Mouse (Mus musculus): ENCODE measurements around the gene Sergef. TPM values are rescaled to one million over a fixed set of nuclear protein-coding genes. Genes with fewer than 3 reads are reported as not detected.

Gene Sergef
- total and polyA plus RNA-seq, 2 experiments, result 4.9 to 7.5 TPM

GRCm38 (mm10) chr7:46638889-46639691 is 517 bp downstream of the Sergef start:
- WGBS, result 20% methylated on average over 32 of the region's 32 CpGs
- H3K36me3 ChIP-seq (ENCODE audit: control insufficient read depth, insufficient read depth, low read length), result no peaks in the 10 kb centered on the region
- H3K9ac ChIP-seq (ENCODE audit: low read depth, low read length), result peak overlapping the region; percentile 86
- no peaks in the 10 kb centered on the region for H3K79me2 ChIP-seq (ENCODE audit: control insufficient read depth, insufficient read depth, low read length)
- DNase-seq (ENCODE audit: extremely low read depth, low read depth, low spot score), result no peak
- H3K27me3 ChIP-seq (ENCODE audit: control insufficient read depth, insufficient read depth, low read length), result no peaks in the 10 kb centered on the region
- TF ChIP-seq CTCF (IDR thresholded peaks at IDR 0.05; ENCODE audit: low read depth, low read length) (no peak), POLR2A (IDR thresholded peaks at IDR 0.05; ENCODE audit: extremely low read depth, insufficient read depth, low read length) (no peak)
- H3K27ac ChIP-seq (replicated peaks; ENCODE audit: insufficient read depth, low read depth, low read length), result no peak overlapping the region
- H3K4me1 ChIP-seq (ENCODE audit: control insufficient read depth, insufficient read depth, low read length), result no peaks in the 10 kb centered on the region; the same call in 1 of the 2 replicates
- H3K4me3 ChIP-seq (ENCODE audit: insufficient read depth, low read depth, low read length), result peak overlapping the region; percentile 80

GRCm38 (mm10) chr7:46628375-46628975 is 11.1 kb downstream of the Sergef start:
- WGBS, result 89% methylated on average over 8 of the region's 8 CpGs
- no peaks in the 10 kb centered on the region for H3K27me3 ChIP-seq (ENCODE audit: control insufficient read depth, insufficient read depth, low read length)
- DNase-seq (ENCODE audit: extremely low read depth, low read depth, low spot score), result no peak
- no peaks in the 10 kb centered on the region for H3K79me2 ChIP-seq (ENCODE audit: control insufficient read depth, insufficient read depth, low read length)
- no peak for TF ChIP-seq CTCF (IDR thresholded peaks at IDR 0.05; ENCODE audit: low read depth, low read length)
- TF ChIP-seq POLR2A (IDR thresholded peaks at IDR 0.05; ENCODE audit: extremely low read depth, insufficient read depth, low read length), result no peak
- H3K9ac ChIP-seq (ENCODE audit: low read depth, low read length), result no peak overlapping the region
- no peak overlapping the region for H3K4me3 ChIP-seq (ENCODE audit: insufficient read depth, low read depth, low read length)
- 0 out of 2 replicates have a peak, but pooled peaks cover 2% of the 10 kb centered on the region for H3K36me3 ChIP-seq (ENCODE audit: control insufficient read depth, insufficient read depth, low read length)
- no peaks in the 10 kb centered on the region for H3K4me1 ChIP-seq (ENCODE audit: control insufficient read depth, insufficient read depth, low read length)
- H3K27ac ChIP-seq (replicated peaks; ENCODE audit: insufficient read depth, low read depth, low read length), result no peak overlapping the region

GRCm38 (mm10) chr7:46623979-46624378 is 15.6 kb downstream of the Sergef start:
- no peak for DNase-seq (ENCODE audit: extremely low read depth, low read depth, low spot score)
- Histone ChIP-seq H3K9ac (ENCODE audit: low read depth, low read length) (no peak overlapping the region), H3K27ac (replicated peaks; ENCODE audit: insufficient read depth, low read depth, low read length) (no peak overlapping the region), H3K36me3 (ENCODE audit: control insufficient read depth, insufficient read depth, low read length) (no peaks in the 10 kb centered on the region), H3K4me3 (ENCODE audit: insufficient read depth, low read depth, low read length) (no peak overlapping the region), H3K4me1 (ENCODE audit: control insufficient read depth, insufficient read depth, low read length) (no peaks in the 10 kb centered on the region), H3K27me3 (ENCODE audit: control insufficient read depth, insufficient read depth, low read length) (no peaks in the 10 kb centered on the region), H3K79me2 (ENCODE audit: control insufficient read depth, insufficient read depth, low read length) (no peaks in the 10 kb centered on the region)
- TF ChIP-seq CTCF (IDR thresholded peaks at IDR 0.05; ENCODE audit: low read depth, low read length), result no peak
- TF ChIP-seq POLR2A (IDR thresholded peaks at IDR 0.05; ENCODE audit: extremely low read depth, insufficient read depth, low read length), result no peak
- WGBS, result 88% methylated on average over 2 of the region's 3 CpGs

GRCm38 (mm10) chr7:46618416-46619110 is 21.0 kb downstream of the Sergef start:
- Histone ChIP-seq H3K27me3 (ENCODE audit: control insufficient read depth, insufficient read depth, low read length) (no peaks in the 10 kb centered on the region), H3K36me3 (ENCODE audit: control insufficient read depth, insufficient read depth, low read length) (no peaks in the 10 kb centered on the region), H3K4me3 (ENCODE audit: insufficient read depth, low read depth, low read length) (no peak overlapping the region), H3K9ac (ENCODE audit: low read depth, low read length) (no peak overlapping the region), H3K27ac (replicated peaks; ENCODE audit: insufficient read depth, low read depth, low read length) (no peak overlapping the region), H3K4me1 (ENCODE audit: control insufficient read depth, insufficient read depth, low read length) (peaks cover 11% of the 10 kb centered on the region), H3K79me2 (ENCODE audit: control insufficient read depth, insufficient read depth, low read length) (no peaks in the 10 kb centered on the region)
- no peak for TF ChIP-seq POLR2A (IDR thresholded peaks at IDR 0.05; ENCODE audit: extremely low read depth, insufficient read depth, low read length)
- TF ChIP-seq CTCF (IDR thresholded peaks at IDR 0.05; ENCODE audit: low read depth, low read length), result no peak
- 84% methylated on average over 23 of the region's 23 CpGs for WGBS
- DNase-seq (ENCODE audit: extremely low read depth, low read depth, low spot score), result no peak

GRCm38 (mm10) chr7:46616429-46617005 is 23.1 kb downstream of the Sergef start:
- H3K27ac ChIP-seq (replicated peaks; ENCODE audit: insufficient read depth, low read depth, low read length), result peak overlapping the region; percentile 26

More at GRCm38 (mm10) chr7:46616429-46617005, 23.1 kb downstream of the Sergef start:
- no peaks in the 10 kb centered on the region for H3K79me2 ChIP-seq (ENCODE audit: control insufficient read depth, insufficient read depth, low read length)
- 64% methylated on average over 7 of the region's 7 CpGs for WGBS
- H3K27me3 ChIP-seq (ENCODE audit: control insufficient read depth, insufficient read depth, low read length), result no peaks in the 10 kb centered on the region
- DNase-seq (ENCODE audit: extremely low read depth, low read depth, low spot score), result peak; percentile 75
- no peak overlapping the region for H3K9ac ChIP-seq (ENCODE audit: low read depth, low read length)
- no peak overlapping the region for H3K4me3 ChIP-seq (ENCODE audit: insufficient read depth, low read depth, low read length)
- no peaks in the 10 kb centered on the region for H3K36me3 ChIP-seq (ENCODE audit: control insufficient read depth, insufficient read depth, low read length)
- TF ChIP-seq POLR2A (IDR thresholded peaks at IDR 0.05; ENCODE audit: extremely low read depth, insufficient read depth, low read length) (no peak), CTCF (IDR thresholded peaks at IDR 0.05; ENCODE audit: low read depth, low read length) (no peak)
- H3K4me1 ChIP-seq (ENCODE audit: control insufficient read depth, insufficient read depth, low read length), result peaks cover 11% of the 10 kb centered on the region

Measured in liver, adult 2 months (tissue).